Mouse (Mus musculus): ENCODE data around the gene Mtmr11.

DNA sequence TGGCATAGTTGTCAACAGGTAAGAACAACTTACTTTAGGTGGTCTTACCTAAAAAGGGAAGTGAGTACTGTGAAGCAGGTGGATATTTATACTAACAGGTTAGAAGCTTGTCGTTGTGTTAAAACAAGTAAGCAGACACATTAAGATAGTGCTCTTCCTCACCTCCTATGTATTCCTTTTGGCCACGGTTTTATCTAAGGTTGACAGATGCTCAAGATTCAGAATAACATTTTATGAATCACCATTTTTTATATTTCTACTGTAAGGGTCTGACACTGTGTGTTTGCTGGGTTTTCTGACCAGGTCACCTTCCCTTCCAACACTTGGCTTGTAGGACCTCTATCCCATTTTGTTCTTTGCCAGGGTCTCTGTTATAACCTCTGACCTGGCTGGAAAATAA lies 43.1 kb upstream of the Mtmr11 start:
- TF ChIP-seq USF1 (IDR thresholded peaks at IDR 0.05; ENCODE audit: low read depth) (no peak), POLR2A (IDR thresholded peaks at IDR 0.05; ENCODE audit: insufficient read length, low read depth) (no peak), MAX (IDR thresholded peaks at IDR 0.05; ENCODE audit: low read depth) (no peak), E2F4 (IDR thresholded peaks at IDR 0.05; ENCODE audit: insufficient read depth) (no peak), POLR2AphosphoS2 (IDR thresholded peaks at IDR 0.05; ENCODE audit: insufficient read length, low read depth) (no peak), MYOD1 (IDR thresholded peaks at IDR 0.05; ENCODE audit: control insufficient read depth in 1 of 3, insufficient read length in 2 of 3, low read depth in 2 of 3) (no peak), CEBPB (IDR thresholded peaks at IDR 0.05; ENCODE audit: insufficient read depth, poor library complexity, severe bottlenecking) (no peak), REST (IDR thresholded peaks at IDR 0.05; ENCODE audit: insufficient read depth, insufficient read length) (no peak), TCF3 (IDR thresholded peaks at IDR 0.05; ENCODE audit: insufficient read length, low read depth) (no peak), MYOG (IDR thresholded peaks at IDR 0.05; ENCODE audit: control insufficient read depth in 1 of 3, insufficient read depth in 1 of 3, insufficient read length in 2 of 3, low read depth in 2 of 3) (no peak), TCF12 (IDR thresholded peaks at IDR 0.05; ENCODE audit: insufficient read depth, poor library complexity, severe bottlenecking) (no peak), SRF (IDR thresholded peaks at IDR 0.05; ENCODE audit: control insufficient read depth, insufficient read length, low read depth) (no peak)

All from myocyte (in vitro differentiated cells).